Mouse (Mus musculus): ENCODE results near the gene Chchd6.

Chchd6 gene

DNA sequence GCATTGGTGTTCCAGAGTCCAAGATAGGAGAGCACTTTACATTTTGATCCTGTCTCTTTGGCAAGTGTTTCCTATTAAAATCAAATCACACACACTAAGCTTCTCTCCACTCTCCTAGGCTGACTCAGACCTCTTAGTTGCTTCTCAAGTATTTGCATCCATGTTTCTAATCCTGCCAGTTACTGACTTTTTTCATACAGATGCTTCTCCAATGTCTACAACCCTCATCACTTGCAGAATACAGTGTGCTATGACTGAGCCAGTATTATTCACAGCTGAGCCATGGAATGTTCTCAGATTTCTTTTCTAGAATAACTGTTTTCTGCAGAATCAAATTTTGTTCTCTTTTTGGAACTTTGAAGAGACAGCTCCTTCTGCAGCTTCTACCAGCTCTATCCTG is 85.3 kb downstream of the Chchd6 start:
- DNase-seq (ENCODE audit: low spot score in 2 of 2): no peak

DNA sequence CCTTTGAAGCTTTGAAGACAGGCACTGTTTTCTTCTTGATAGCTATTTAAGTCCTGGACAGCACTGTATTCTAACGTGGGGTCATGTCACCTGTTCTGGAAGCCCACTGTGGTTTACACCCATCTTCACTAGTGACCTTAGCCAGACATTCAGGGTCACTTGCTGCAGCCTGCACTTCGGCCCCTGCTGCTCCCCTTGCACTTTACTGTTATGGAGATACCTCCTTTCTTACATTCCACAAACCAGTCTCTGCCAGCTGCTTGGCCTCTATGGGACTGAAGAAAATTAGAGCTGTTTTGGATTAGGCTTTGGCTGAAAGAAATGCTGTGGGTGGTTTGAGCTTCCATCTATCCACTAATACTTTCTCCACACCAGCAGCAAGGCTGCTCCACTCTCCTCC is 86.7 kb downstream of the Chchd6 start:
- DNase-seq (ENCODE audit: low spot score in 2 of 2): no peak

DNA sequence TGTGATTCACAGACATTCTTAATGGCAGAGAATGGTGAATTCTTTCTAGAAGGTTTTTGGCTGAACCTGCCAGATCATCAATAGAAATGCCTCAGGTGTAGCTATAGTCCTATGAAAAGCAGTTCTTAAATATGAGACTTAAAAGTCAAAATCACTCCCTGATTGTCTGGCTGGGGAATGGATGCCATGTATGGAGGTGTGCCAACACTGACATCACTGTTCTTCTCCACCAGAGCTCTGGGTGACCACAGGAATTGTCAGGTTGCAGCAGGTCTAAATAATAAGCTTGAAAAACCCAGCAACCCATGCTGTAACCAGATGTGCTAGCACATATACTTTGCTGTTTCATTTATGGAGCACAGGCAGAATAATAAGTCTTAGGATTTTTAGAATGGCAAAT is 87.2 kb downstream of the Chchd6 start:
- DNase-seq (ENCODE audit: low spot score in 2 of 2): no peak

DNA sequence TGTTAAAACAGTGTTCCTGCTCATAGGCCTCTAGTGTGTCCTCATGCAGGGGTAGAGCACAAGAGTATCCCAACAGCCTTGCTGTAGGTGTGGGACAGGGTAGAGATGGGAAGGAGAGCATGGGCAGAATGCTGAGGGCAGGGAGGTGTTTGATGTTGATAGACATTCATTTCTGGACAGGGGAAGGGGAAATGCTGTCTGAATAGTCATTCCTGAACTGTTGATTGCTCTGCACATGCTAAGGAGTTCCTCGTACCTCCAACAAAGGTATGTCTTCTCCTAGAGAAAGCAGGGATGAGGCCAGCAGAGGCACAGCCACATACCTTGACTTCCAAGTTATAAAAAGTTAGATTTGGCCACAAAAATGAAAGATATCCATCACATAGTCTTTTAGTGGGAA is 95.5 kb downstream of the Chchd6 start:
- DNase-seq (ENCODE audit: low spot score in 2 of 2): no peak

DNA sequence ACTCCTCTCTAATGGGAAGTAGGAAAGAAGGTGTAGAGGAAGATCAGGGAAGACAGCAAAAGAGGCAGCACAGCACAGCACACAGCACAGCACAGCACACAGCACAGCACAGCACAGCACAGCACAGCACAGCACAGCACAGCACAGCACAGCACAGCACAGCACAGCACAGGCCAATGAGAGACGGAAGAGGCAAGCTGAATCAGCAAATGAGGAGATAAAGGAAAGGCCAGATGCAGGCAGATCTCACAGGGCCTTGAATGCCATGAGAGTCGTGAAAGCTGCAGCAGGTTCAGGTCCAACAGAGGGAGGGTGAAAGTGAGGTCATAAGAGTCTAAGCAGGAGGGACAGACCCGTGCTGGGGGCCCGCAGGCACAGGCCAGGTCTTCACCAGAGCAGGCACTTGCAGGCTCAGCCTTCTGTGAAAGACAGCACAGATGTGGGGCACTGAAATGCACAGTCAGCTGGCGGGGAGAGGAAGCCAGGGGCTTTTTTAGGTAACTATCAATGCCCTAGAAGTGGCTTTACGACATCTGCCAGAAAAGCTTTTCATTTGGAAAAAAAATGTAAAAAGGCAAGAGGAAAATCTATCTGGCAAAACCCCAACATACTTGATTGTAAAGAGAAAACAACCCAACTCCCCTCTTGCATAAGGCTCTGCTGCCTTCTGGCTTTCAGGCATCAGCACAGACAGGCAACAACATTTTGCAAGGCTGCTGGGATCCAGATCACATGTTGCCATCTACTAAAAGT is 96.5 kb downstream of the Chchd6 start:
- no peak for DNase-seq (ENCODE audit: low spot score in 2 of 2)

DNA sequence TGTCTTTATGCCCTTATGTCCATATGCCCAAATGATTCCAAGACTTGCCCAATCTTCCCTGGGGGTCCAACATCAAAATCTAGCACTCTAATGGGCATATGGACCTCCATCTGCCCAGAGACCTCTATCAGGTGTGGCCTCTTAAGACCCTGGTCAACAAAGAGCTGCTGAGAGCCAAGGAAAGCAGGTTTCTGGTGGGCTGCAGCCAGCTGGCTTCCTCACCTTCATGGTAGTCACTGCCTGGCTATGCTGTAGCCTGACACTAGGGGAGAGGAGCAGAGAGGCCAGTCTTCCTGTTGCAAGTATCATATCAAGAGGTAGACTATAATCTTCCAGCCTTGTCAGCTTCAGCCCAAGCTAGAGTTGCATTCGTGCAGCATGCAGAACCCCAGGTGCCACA is 98.5 kb downstream of the Chchd6 start:
- DNase-seq (ENCODE audit: low spot score in 2 of 2): no peak

DNA sequence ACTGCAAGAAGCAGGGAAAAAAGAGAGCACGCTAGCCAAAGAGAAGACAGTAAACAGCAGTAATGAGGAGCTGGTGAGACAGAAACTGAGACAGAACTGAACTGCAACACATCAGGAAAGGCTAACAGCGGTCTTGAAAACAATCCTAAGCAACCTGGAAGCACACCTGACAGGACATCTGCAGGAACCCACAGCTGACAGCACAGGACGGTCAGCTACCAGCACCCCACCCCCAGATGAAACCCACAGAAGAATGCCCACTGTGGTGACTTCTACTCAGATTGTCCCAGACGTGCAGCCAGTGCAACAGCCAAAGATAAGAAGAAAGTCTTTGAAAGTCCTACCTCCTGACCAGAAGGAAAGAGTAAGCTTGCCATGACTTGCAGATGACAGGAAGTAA is 103.1 kb downstream of the Chchd6 start:
- DNase-seq (ENCODE audit: low spot score in 2 of 2): no peak

DNA sequence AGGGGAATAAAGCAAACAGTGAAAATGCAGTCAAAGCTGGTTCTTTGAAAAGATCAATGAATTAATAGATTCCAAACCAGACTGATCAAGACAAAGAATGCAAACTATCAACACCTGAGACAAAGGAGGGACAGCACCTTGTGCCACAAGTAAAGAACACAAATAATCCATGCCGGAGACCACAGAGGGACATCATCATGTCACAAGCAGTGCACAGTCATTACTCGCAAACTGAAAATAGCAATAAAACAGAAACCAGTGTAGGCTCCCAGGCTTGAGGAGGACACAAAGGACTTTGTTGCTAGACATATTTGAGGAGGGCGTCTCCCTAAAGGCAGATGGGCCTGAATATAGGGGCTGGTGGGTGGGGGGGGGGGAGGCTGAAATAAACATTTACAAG is 105.1 kb downstream of the Chchd6 start:
- no peak for DNase-seq (ENCODE audit: low spot score in 2 of 2)

DNA sequence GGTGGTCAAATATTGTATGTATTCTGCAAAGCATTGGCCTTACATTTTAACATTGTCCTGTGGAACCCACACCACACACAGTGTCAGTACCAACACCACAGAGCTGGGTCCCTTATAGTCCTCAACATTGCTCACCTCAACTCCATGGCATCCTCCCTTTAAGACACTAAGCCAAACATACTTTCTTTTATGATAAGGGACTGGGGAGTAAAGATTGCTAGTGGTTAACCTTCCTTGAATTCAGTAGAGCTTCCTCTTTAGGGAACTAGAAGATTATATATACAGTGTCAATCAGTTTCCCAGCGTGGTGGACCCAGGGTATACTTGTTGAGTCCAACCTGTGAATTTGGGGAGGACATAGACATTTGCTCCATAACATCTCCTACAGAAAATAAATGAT is 105.9 kb downstream of the Chchd6 start:
- no peak for DNase-seq (ENCODE audit: low spot score in 2 of 2)

DNA sequence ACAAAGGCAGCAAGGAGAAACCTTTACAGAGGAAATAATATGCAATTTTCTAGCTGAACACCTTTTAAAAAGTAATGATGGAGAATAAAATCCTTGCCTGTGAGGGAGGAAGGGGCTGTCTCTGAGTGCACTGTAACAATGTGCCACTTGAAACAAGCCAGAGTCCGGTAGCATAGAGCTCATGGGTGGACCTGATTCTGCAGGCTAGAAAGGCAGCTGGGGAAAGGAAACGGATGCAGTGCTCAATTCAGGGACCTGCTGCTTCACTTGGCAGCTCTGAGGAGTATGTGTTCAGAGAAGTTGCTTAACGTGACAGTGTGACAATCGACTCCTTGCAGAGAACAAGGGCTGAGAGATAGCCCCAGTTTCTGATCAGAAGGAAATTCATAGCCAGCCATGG is 109.4 kb downstream of the Chchd6 start:
- no peak for DNase-seq (ENCODE audit: low spot score in 2 of 2)

DNA sequence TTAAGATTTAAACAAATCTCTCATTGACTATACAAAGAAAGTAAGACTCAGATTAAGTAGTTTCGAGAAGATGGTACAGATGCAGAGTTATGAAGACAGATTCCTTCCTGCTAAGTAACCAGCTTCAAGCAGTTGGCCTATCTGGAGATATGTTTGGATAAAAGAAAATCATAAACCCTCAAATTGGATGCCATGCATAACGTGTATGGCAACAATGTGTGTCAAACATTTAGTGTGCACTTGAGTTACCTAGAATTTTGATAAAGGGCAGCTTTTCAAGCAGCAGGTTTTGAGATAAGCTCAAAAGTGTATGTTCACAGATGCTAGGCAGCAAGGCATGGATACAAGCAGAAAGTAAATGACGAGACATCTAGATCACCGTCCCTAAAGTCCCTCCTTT is 114.3 kb downstream of the Chchd6 start:
- no peak for DNase-seq (ENCODE audit: low spot score in 2 of 2)

DNA sequence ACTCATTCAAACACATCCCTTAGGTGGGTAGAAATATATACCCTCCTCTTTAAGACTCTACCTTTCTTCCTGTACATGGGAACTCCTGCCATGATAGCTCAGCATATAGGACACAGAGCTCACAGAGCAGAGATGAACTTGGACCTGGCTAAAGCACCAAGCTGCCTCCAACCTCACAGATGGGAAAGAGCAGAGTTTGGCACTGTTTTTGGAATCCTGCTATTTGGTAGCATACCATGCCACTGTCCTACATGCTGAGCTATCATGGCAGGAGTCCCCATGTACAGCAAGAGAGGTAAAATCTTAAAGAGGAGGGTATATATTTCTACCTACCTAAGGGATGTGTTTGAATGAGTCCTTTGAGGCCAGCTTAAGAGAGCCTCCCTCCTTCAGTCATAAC is 127.5 kb downstream of the Chchd6 start:
- no peak for DNase-seq (ENCODE audit: low spot score in 2 of 2)

DNA sequence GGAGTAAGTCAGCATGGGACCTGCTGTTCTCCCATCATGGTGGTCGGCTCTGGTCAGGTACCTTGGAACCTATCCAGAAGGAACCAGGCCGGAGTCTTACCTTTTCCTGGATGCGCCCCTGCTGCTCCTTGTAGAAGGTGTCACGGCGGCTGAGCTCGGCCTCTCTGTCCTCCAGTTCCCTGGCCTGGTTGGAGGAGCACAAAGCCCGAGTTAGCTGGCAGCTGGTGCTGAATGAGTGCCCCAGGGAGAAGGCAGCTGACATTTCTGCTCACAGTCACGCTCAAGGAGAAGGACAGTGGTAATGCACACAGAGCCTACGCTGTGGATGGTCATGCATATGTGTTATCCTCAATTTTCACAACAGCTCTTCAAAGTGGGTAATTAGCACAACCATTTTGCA is 128.2 kb downstream of the Chchd6 start:
- no peak for DNase-seq (ENCODE audit: low spot score in 2 of 2)

DNA sequence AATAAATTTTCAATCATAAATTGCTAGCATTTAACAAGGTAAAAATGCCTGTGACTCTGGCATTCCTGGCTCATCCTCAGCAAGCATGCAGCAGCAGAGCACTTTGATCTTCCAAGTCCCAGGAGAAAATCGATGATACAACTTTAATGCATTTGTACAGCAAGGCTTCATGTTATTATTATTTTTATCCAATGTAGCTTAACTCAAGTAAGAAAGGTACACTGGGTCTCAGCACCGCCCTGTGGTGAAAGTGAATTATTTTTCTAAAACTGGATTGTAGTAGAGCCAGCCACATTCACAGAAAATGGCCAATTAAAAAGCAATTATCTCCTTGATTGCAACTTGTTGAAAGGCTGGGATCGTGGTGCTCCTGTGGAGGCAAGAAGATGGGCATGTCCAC is 128.6 kb downstream of the Chchd6 start:
- no peak for DNase-seq (ENCODE audit: low spot score in 2 of 2)

DNA sequence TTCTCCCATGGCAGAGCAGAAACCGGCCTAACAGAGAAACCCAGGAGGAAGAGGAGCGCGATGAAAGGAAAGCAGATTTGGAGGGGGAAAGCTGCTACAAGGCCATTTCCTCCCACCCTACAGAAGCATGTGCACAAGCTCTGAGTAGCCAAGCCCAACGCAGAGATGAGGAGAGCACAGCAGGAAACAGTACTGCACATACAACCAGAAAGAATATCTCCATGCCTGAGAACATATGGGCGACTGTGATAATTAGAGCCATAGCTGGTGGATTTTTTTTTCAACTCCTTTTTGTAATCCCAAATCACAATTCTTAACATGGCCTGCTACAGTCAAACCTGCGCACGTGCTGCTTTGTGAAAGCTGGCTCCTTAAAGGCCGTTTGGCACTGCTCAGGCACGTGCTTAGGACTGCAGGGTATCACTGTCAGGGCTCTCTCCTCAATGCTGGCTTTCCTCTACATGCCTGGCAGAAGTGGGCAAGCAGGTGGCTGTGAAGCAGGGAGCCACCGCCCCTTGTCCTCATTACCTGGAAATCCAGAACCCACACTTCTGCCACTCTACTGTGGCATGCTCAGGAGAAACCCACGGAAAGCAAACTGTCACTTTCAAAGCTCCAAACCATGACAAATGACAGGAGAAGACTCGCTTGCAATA is 129.3 kb downstream of the Chchd6 start:
- DNase-seq (ENCODE audit: low spot score in 2 of 2): no peak

DNA sequence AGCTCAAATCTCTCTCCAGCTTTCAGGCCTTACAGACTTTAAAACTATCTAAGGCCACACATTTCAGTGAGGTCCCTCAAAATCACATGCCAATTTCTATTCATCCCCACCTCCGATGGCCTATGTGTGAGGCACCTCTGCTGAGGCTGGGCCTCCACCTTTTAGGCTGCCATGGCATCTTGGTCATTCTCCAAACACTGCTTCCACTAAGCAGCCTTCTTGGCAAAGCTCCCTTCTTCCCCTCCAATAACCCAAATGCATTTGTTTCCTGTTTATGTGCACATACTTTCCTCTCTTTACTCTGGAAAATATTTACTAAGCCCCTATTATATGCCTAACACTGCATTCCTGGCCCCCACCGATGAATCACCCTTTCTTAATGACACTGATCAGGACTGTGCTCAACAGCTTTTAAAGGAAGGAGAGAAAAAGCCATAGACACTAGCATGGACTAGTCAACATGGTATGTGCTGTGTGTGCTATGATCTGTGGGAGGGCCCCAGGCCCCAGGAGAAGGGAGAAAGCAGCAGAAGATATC is 133.2 kb downstream of the Chchd6 start:
- DNase-seq (ENCODE audit: low spot score in 2 of 2): no peak

DNA sequence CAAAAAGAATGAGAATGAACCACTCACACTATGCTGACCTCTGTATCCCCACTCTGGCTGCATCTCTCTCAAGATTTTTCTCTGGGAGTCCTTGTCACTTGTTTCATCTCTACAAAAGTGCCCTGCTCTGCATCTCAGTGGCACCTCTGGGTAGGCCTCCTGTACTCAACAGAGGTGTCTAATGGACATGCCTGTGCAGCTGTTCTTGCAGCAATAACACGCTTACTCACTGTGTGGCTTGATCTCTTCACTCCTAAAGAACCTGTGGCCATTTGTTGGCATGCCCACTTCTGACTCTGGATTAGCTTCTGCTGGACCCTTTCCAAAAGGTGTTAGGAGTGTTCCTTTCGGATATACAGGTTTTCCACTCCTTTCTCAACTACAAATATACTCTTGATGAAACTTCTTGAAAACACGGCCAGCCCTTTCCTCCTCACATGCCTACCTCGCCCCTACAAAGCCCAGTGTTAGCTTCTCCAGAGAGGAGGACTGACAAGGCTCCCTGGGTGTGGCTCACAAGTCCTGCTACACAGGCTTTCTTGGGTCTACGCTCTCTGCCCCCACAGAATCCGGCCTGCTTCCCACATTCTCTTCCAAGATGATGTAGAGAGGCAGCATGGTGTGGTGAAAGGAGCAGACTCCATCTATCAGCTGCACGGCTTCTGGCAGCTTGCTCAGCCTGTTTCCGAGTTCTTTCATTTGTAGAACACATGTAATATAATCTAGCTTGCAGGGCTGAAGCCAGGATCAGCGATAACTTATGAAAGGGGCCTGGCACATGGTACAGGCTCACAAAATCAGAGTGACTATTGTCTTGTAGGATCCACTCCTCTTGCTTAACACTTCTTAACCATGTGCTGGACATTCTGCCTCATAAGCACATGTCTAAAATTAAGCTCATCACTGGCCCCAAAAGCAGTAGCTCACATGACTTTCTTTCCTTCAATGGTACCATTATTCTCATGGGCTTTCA is 133.9 kb downstream of the Chchd6 start:
- no peak for DNase-seq (ENCODE audit: low spot score in 2 of 2)

DNA sequence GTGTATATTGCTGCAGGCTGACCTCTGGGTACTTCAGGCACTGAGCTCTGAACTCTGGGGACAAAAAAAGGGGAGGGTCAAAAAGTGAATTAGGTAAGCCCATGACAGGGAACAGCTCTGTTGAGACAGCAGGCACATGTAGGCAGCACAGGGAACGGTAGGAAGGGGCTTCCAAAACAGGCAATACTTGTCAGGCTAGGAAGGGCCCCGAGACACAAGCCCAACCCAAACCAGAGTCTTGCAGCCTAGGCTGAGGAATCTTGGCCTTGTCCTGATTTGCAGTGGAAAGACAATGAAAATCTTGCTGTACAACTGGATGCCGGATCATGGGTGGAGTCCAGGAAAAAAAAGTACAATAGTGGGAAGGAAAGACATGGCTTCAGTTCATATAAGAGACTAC is 135.8 kb downstream of the Chchd6 start:
- DNase-seq (ENCODE audit: low spot score in 2 of 2): no peak

DNA sequence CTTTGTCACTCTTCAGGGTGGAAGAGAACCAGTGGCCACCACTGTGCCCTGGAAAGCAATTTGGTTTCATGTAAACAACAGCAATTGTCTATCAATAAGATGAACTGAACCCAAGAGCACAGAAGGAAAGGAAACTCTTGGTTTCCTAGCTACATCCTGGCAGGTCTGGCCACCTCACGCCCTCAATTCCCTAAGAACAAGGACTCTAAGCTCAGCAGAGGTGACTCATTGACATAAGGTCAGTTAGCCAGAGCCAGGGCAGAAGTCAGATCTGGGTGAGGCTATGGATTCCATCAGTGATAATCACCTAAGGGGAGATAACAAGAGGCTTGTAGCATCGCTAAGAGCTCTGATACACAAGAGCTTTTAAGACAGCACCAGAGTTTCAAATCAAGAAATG is 137.9 kb downstream of the Chchd6 start:
- no peak for DNase-seq (ENCODE audit: low spot score in 2 of 2)

DNA sequence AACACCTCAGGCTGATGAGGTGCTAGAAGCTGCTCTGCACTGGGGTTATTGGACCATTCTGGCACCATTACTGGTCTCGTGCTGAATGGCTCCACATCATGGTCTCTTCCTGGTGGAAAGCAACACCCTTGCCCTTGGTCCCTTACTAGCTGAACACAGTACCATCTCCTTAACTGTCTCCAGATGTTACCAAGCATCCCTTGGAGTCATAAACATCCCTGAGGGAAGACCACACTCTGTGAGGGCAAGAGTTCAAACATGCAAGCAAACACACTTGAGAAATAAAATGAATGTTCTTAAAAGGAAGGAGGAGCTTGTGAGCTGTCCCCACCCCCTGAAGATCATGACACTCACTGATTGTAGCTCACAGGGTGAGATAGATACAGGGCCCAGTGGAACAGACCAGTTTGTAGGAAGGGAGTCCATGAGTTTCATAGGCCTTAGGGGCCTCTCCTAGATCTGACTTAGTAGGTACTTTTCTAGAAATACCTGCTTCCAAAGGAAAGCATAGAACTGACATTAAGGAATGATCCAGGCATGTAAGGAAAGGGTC is 139.0 kb downstream of the Chchd6 start:
- no peak for DNase-seq (ENCODE audit: low spot score in 2 of 2)

DNA sequence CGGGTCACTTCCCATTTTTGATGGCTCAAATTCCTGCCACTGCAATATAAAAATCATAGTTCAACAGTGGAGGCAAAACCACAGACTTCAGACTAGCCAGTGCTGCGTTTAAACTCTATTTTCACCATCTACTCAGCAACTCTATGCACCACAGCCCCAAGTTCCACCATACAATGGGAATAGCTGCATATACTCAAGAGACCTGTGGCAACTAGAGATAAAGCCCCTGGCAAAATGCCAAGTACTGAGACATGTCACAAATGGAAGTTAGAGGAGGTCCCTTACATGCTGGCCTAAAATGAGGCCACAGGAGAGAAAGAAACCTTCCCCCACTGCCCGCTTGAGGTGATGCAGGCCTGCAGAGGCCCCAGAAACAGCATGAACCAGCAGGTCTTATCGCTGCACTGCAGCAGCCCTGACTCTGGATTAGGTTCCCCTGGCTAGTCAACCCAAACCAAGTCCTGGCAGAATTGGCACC is 139.9 kb downstream of the Chchd6 start:
- DNase-seq (ENCODE audit: low spot score in 2 of 2): peak; percentile 29 to 62

DNA sequence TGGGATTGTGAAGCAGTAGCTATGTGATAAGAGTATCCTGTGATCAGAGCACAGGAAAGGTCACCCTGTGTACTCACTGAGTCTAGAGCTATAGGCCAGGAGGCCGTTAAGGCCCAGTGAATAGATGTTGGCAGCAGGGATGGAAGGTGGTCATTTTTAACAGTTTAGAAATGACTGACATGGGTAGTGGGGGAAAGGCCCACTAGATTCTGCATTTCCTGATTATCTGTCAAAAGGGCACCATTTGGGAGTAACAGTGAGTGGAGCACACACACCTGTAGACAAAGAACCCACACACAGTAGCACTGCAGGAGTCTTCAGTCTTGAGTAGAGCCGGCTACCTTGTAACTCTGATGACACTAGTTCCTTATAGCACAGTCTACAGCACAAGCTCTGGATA is 141.0 kb downstream of the Chchd6 start:
- no peak for DNase-seq (ENCODE audit: low spot score in 2 of 2)

All from spleen, postnatal 10 days (tissue).